Mouse (Mus musculus): ENCODE results near the gene Hmgb1. TPM values are rescaled to one million over a fixed set of nuclear protein-coding genes. Genes with fewer than 3 reads are reported as not detected.

Hmgb1 gene
- polyA plus RNA-seq, 1 experiment from 2014 or later: 1,140 TPM

- Histone ChIP-seq H3K9me3 (no peaks in the 10 kb centered on the region), H3K4me1 (no peaks in the 10 kb centered on the region), H3K27ac (replicated peaks) (no peak overlapping the region), H3K4me2 (replicated peaks) (no peak overlapping the region), H3K36me3 (no peaks in the 10 kb centered on the region), H3K9ac (replicated peaks) (no peak overlapping the region), H3K4me3 (no peak overlapping the region), H3K27me3 (no peaks in the 10 kb centered on the region)
- no peak for ATAC-seq (replicated peaks)
- 84% methylated on average over 5 of the region's 5 CpGs for WGBS
Observed at GRCm38 (mm10) chr5:149112559-149112958, 71.7 kb downstream of the Hmgb1 start.

- no peak overlapping the region for H3K4me2 ChIP-seq (replicated peaks)
- H3K4me3 ChIP-seq: no peak overlapping the region
- no peak for ATAC-seq (replicated peaks)
- H3K27ac ChIP-seq (replicated peaks): no peak overlapping the region
- H3K9ac ChIP-seq (replicated peaks): no peak overlapping the region
- WGBS: 90% methylated on average over 3 of the region's 3 CpGs
- H3K36me3 ChIP-seq: no peaks in the 10 kb centered on the region
- H3K9me3 ChIP-seq: no peaks in the 10 kb centered on the region
- no peaks in the 10 kb centered on the region for H3K4me1 ChIP-seq
- H3K27me3 ChIP-seq: no peaks in the 10 kb centered on the region
Observed at GRCm38 (mm10) chr5:149109220-149109619, 75.1 kb downstream of the Hmgb1 start.

- Histone ChIP-seq H3K27me3 (no peaks in the 10 kb centered on the region), H3K9ac (replicated peaks) (no peak overlapping the region)
- WGBS: 93% methylated on average over 15 of the region's 15 CpGs
Observed at GRCm38 (mm10) chr5:149108178-149108577, 76.1 kb downstream of the Hmgb1 start.

GRCm38 (mm10) chr5:149107566-149107965 lies 76.7 kb downstream of the Hmgb1 start:
- Histone ChIP-seq H3K9ac (replicated peaks) (no peak overlapping the region), H3K4me3 (no peak overlapping the region), H3K36me3 (no peaks in the 10 kb centered on the region), H3K27ac (replicated peaks) (no peak overlapping the region), H3K4me1 (no peaks in the 10 kb centered on the region), H3K27me3 (no peaks in the 10 kb centered on the region), H3K4me2 (replicated peaks) (no peak overlapping the region), H3K9me3 (no peaks in the 10 kb centered on the region)
- WGBS: 66% methylated on average over 3 of the region's 3 CpGs
- no peak for ATAC-seq (replicated peaks)

More at GRCm38 (mm10) chr5:149108178-149108577, 76.1 kb downstream of the Hmgb1 start:
- Histone ChIP-seq H3K4me2 (replicated peaks) (no peak overlapping the region), H3K36me3 (no peaks in the 10 kb centered on the region), H3K4me3 (no peak overlapping the region), H3K4me1 (no peaks in the 10 kb centered on the region), H3K27ac (replicated peaks) (no peak overlapping the region), H3K9me3 (no peaks in the 10 kb centered on the region)
- ATAC-seq (replicated peaks): no peak

- H3K9me3 ChIP-seq: no peaks in the 10 kb centered on the region
- no peak overlapping the region for H3K27ac ChIP-seq (replicated peaks)
- no peaks in the 10 kb centered on the region for H3K36me3 ChIP-seq
- 90% methylated on average over 8 of the region's 8 CpGs for WGBS
- ATAC-seq (replicated peaks): no peak
- H3K4me1 ChIP-seq: no peaks in the 10 kb centered on the region
- no peak overlapping the region for H3K9ac ChIP-seq (replicated peaks)
- no peaks in the 10 kb centered on the region for H3K27me3 ChIP-seq
- H3K4me2 ChIP-seq (replicated peaks): no peak overlapping the region
- no peak overlapping the region for H3K4me3 ChIP-seq
Observed at GRCm38 (mm10) chr5:149104096-149104725, 80.1 kb downstream of the Hmgb1 start.

GRCm38 (mm10) chr5:149101869-149102268 lies 82.4 kb downstream of the Hmgb1 start:
- Histone ChIP-seq H3K27ac (replicated peaks) (no peak overlapping the region), H3K27me3 (no peaks in the 10 kb centered on the region), H3K36me3 (no peaks in the 10 kb centered on the region), H3K4me1 (no peaks in the 10 kb centered on the region), H3K9ac (replicated peaks) (no peak overlapping the region), H3K4me3 (no peak overlapping the region), H3K9me3 (no peaks in the 10 kb centered on the region), H3K4me2 (replicated peaks) (no peak overlapping the region)
- no peak for ATAC-seq (replicated peaks)
- 85% methylated on average over 6 of the region's 6 CpGs for WGBS

- no peak for ATAC-seq (replicated peaks)
- H3K9me3 ChIP-seq: no peaks in the 10 kb centered on the region
- 73% methylated on average over 3 of the region's 3 CpGs for WGBS
Observed at GRCm38 (mm10) chr5:149100091-149100490, 84.2 kb downstream of the Hmgb1 start.

GRCm38 (mm10) chr5:149099009-149099408 lies 85.3 kb downstream of the Hmgb1 start:
- Histone ChIP-seq H3K27ac (replicated peaks) (no peak overlapping the region), H3K4me1 (no peaks in the 10 kb centered on the region), H3K36me3 (no peaks in the 10 kb centered on the region), H3K4me3 (no peak overlapping the region), H3K9me3 (no peaks in the 10 kb centered on the region), H3K4me2 (replicated peaks) (no peak overlapping the region), H3K27me3 (no peaks in the 10 kb centered on the region), H3K9ac (replicated peaks) (no peak overlapping the region)
- WGBS: 94% methylated on average over 1 of the region's 1 CpGs
- ATAC-seq (replicated peaks): no peak

More at GRCm38 (mm10) chr5:149100091-149100490, 84.2 kb downstream of the Hmgb1 start:
- Histone ChIP-seq H3K27ac (replicated peaks) (no peak overlapping the region), H3K4me2 (replicated peaks) (no peak overlapping the region), H3K9ac (replicated peaks) (no peak overlapping the region), H3K27me3 (no peaks in the 10 kb centered on the region), H3K36me3 (no peaks in the 10 kb centered on the region), H3K4me1 (no peaks in the 10 kb centered on the region), H3K4me3 (no peak overlapping the region)

- no peak for ATAC-seq (replicated peaks)
- no peak overlapping the region for H3K4me2 ChIP-seq (replicated peaks)
- H3K9ac ChIP-seq (replicated peaks): no peak overlapping the region
- H3K4me3 ChIP-seq: no peak overlapping the region
- no peaks in the 10 kb centered on the region for H3K9me3 ChIP-seq
- H3K27me3 ChIP-seq: no peaks in the 10 kb centered on the region
- WGBS: 90% methylated on average over 5 of the region's 5 CpGs
- no peaks in the 10 kb centered on the region for H3K36me3 ChIP-seq
- H3K27ac ChIP-seq (replicated peaks): no peak overlapping the region
- H3K4me1 ChIP-seq: no peaks in the 10 kb centered on the region
Observed at GRCm38 (mm10) chr5:149097841-149098240, 86.4 kb downstream of the Hmgb1 start.

- no peak overlapping the region for H3K4me3 ChIP-seq
- no peaks in the 10 kb centered on the region for H3K4me1 ChIP-seq
- H3K9me3 ChIP-seq: no peaks in the 10 kb centered on the region
- WGBS: 83% methylated on average over 11 of the region's 11 CpGs
- no peak overlapping the region for H3K4me2 ChIP-seq (replicated peaks)
- no peak overlapping the region for H3K27ac ChIP-seq (replicated peaks)
- no peaks in the 10 kb centered on the region for H3K27me3 ChIP-seq
- no peak overlapping the region for H3K9ac ChIP-seq (replicated peaks)
- ATAC-seq (replicated peaks): no peak
- no peaks in the 10 kb centered on the region for H3K36me3 ChIP-seq
Observed at GRCm38 (mm10) chr5:149096284-149096683, 88.0 kb downstream of the Hmgb1 start.

- Histone ChIP-seq H3K9me3 (no peaks in the 10 kb centered on the region), H3K27me3 (no peaks in the 10 kb centered on the region), H3K27ac (replicated peaks) (no peak overlapping the region), H3K4me2 (replicated peaks) (no peak overlapping the region), H3K4me3 (no peak overlapping the region), H3K4me1 (no peaks in the 10 kb centered on the region), H3K36me3 (no peaks in the 10 kb centered on the region), H3K9ac (replicated peaks) (no peak overlapping the region)
- no peak for ATAC-seq (replicated peaks)
- WGBS: 88% methylated on average over 5 of the region's 5 CpGs
Observed at GRCm38 (mm10) chr5:149092926-149093325, 91.4 kb downstream of the Hmgb1 start.

- Histone ChIP-seq H3K27ac (replicated peaks) (no peak overlapping the region), H3K4me1 (no peaks in the 10 kb centered on the region), H3K27me3 (no peaks in the 10 kb centered on the region), H3K4me3 (no peak overlapping the region), H3K4me2 (replicated peaks) (no peak overlapping the region), H3K9me3 (no peaks in the 10 kb centered on the region), H3K36me3 (no peaks in the 10 kb centered on the region), H3K9ac (replicated peaks) (no peak overlapping the region)
- no peak for ATAC-seq (replicated peaks)
- 77% methylated on average over 4 of the region's 4 CpGs for WGBS
Observed at GRCm38 (mm10) chr5:149092526-149092925, 91.8 kb downstream of the Hmgb1 start.

GRCm38 (mm10) chr5:149091256-149091655 lies 93.0 kb downstream of the Hmgb1 start:
- WGBS: 86% methylated on average over 14 of the region's 14 CpGs
- Histone ChIP-seq H3K4me2 (replicated peaks) (no peak overlapping the region), H3K27ac (replicated peaks) (no peak overlapping the region), H3K27me3 (no peaks in the 10 kb centered on the region), H3K9me3 (no peaks in the 10 kb centered on the region), H3K9ac (replicated peaks) (no peak overlapping the region), H3K36me3 (no peaks in the 10 kb centered on the region), H3K4me3 (no peak overlapping the region), H3K4me1 (no peaks in the 10 kb centered on the region)
- no peak for ATAC-seq (replicated peaks)

Data from forebrain, embryonic 15.5 days (tissue).